Mouse (Mus musculus) neural tube, embryonic 14.5 days (tissue): ENCODE results near the gene Ppp1r12a. TPM values are rescaled to one million over a fixed set of nuclear protein-coding genes. Genes with fewer than 3 reads are reported as not detected.

ENCODE experiments used
- ATAC-seq: fragments of 200-750 bp; cut with Nextera tagmentation; 2 replicates; pipeline ENCODE4 v1.8.0; 2017; ENCODE audit warnings: low read depth, mild to moderate bottlenecking, moderate TSS enrichment, moderate library complexity
- H3K27ac ChIP-seq: fragments of 300-500 bp; sonication (generic); 2 replicates; pipeline ENCODE4 v1.5.1; 2014; ENCODE audit warnings: low read depth, mild to moderate bottlenecking, control low read depth, low read length, moderate library complexity, mixed read lengths
- H3K27me3 ChIP-seq: fragments of 300-500 bp; sonication (generic); 2 replicates; pipeline ENCODE4 v1.6.1; 2014; ENCODE audit warnings: low read length; ENCODE audit not compliant: control insufficient read depth, insufficient read depth
- H3K36me3 ChIP-seq: fragments of 300-500 bp; sonication (generic); 2 replicates; pipeline ENCODE4 v1.6.1; 2014; ENCODE audit warnings: low read length, mixed read lengths; ENCODE audit not compliant: control insufficient read depth, insufficient read depth
- H3K4me1 ChIP-seq: fragments of 300-500 bp; sonication (generic); 2 replicates; pipeline ENCODE4 v1.6.1; 2014; ENCODE audit warnings: low read length; ENCODE audit not compliant: control insufficient read depth, insufficient read depth
- H3K4me2 ChIP-seq: fragments of 300-500 bp; sonication (generic); 2 replicates; pipeline ENCODE4 v1.6.1; 2014; ENCODE audit warnings: mild to moderate bottlenecking, low read depth, low read length, control low read depth
- H3K4me3 ChIP-seq: fragments of 300-500 bp; sonication (generic); 2 replicates; pipeline ENCODE4 v1.5.1; 2014; ENCODE audit warnings: low read depth, low read length, control low read depth, mixed read lengths
- H3K9ac ChIP-seq: fragments of 300-500 bp; sonication (generic); replicated peaks from 2 replicates; pipeline ENCODE4 v1.6.1; 2014; ENCODE audit warnings: low read depth, mild to moderate bottlenecking, control low read depth, low read length, mixed read lengths
- H3K9me3 ChIP-seq: fragments of 300-500 bp; sonication (generic); 2 replicates; pipeline ENCODE4 v1.6.1; 2016; ENCODE audit warnings: low read length; ENCODE audit not compliant: control insufficient read depth
- WGBS: fragments of 180-500 bp; shearing (Covaris S2); extraction: QIAGEN DNeasy Blood & Tissue Kit; methylation state at CpG from one replicate; pipeline ENCODE4 v1.1.7; 2014; 5-methylcytosine and 5-hydroxymethylcytosine counted together
- polyA plus RNA-seq: library from polyadenylated mRNA; unstranded; fragments of >200 nt; fragmentation: Nextera tagmentation; extraction: Ambion mirVana; gene quantifications from 2 replicates; pipeline ENCODE4 v1.2.1, GENCODE M21; 2014

Gene Ppp1r12a
- polyA plus RNA-seq, 1 experiment from 2014 or later = 81.7 TPM

DNA sequence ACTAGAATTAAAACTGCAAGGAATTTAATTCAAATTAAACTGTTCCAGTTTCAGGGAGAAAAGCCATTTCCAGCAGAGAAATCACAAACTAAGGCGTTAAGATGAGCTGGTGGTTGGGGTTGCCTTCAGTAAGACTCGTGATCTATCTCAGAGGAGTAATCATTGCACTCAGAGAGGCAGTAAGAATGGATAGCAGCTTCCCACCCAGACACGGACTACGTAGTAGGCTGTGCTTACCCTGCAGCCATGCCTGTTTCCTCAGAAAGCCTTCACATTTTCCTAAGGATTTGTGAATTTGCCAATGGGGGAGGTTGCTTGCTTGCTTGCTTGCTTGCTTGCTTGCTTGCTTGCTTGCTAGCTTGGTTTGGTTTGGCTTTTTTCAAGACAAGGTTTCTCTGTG is 122.5 kb downstream of the Ppp1r12a start:
- no peak overlapping the region for H3K4me3 ChIP-seq
- no peak overlapping the region for H3K9ac ChIP-seq
- no peak for ATAC-seq
- H3K27me3 ChIP-seq = no peaks in the 10 kb centered on the region
- H3K4me2 ChIP-seq = no peak overlapping the region
- H3K36me3 ChIP-seq = peaks cover 7% of the 10 kb centered on the region; the same call in 1 of the 2 replicates
- H3K4me1 ChIP-seq = no peaks in the 10 kb centered on the region
- WGBS = 59% methylated on average over 4 of the region's 4 CpGs
- H3K27ac ChIP-seq = no peak overlapping the region
- no peaks in the 10 kb centered on the region for H3K9me3 ChIP-seq

- Histone ChIP-seq H3K27ac (no peak overlapping the region), H3K36me3 (peaks cover 5% of the 10 kb centered on the region; the same call in 1 of the 2 replicates), H3K4me1 (no peaks in the 10 kb centered on the region), H3K4me2 (no peak overlapping the region), H3K9ac (no peak overlapping the region), H3K4me3 (no peak overlapping the region), H3K9me3 (no peaks in the 10 kb centered on the region), H3K27me3 (no peaks in the 10 kb centered on the region)
- ATAC-seq = no peak
- WGBS = 88% methylated on average over 5 of the region's 5 CpGs
Observed at GRCm38 (mm10) chr10:108284977-108285376, 123.0 kb downstream of the Ppp1r12a start.

DNA sequence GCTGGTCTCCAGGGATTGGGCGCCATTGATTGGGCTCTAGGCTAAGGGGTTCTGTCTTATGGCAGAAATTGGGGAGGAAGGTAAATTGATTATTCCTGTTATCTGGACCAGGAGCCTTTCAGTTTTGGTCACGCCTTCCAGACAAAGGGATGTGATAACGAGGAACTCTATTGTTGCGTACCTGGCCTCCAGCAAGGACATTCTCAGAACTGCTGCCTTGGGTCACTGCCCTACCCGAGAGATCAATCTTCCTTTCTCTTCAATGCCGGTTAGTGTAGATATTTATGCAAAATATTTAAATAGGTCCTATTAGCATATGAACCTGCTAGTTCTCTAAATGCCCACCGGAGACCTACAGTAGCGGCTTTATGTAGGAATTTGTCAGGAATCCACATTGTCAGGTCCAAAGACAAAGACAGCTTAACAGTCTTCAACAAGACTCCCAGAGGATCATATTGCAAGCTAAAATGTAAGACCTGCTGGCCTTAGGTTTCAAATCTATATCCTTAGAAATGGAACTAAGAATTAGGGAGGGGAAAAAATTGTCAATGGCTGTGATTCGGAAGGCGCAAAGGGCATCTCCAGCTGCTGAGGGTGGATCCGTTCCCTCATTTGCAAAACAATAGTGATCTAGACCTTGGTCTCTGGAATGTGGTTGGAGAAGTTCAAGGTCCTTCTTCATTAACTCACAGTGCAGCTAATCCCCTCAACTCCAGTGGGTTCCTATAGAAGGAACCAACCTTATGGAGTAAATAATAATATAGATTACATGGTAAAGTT is 124.9 kb downstream of the Ppp1r12a start:
- no peak overlapping the region for H3K4me2 ChIP-seq
- H3K9ac ChIP-seq = no peak overlapping the region
- no peak for ATAC-seq
- H3K27me3 ChIP-seq = no peaks in the 10 kb centered on the region
- no peak overlapping the region for H3K4me3 ChIP-seq
- no peaks in the 10 kb centered on the region for H3K4me1 ChIP-seq
- H3K9me3 ChIP-seq = no peaks in the 10 kb centered on the region
- 68% methylated on average over 11 of the region's 11 CpGs for WGBS
- no peak overlapping the region for H3K27ac ChIP-seq
- no peaks in the 10 kb centered on the region for H3K36me3 ChIP-seq

- 78% methylated on average over 4 of the region's 4 CpGs for WGBS
Observed at GRCm38 (mm10) chr10:108287438-108287801, 125.4 kb downstream of the Ppp1r12a start.

DNA sequence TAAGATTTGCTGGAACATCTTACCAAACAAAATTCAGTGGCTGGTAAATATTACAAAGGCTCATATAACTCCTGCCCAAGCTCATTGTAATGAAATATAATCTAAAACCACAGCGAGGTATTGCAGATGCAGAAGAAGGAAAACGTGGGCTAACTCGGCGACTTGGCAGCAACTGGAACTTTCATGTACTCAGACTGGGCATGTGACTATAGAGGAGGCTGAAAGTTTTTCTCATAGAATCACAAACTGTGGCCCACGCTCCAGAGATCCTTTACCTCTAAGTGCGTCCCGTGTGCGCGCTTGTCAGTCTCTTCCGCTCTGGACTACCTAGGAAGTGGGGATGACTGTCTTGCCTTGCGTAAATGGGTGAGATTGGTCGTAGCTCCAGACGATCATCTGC is 128.1 kb downstream of the Ppp1r12a start:
- Histone ChIP-seq H3K4me3 (no peak overlapping the region), H3K27me3 (no peaks in the 10 kb centered on the region), H3K36me3 (no peaks in the 10 kb centered on the region), H3K27ac (no peak overlapping the region), H3K4me1 (no peaks in the 10 kb centered on the region), H3K9ac (no peak overlapping the region), H3K4me2 (no peak overlapping the region), H3K9me3 (no peaks in the 10 kb centered on the region)
- 97% methylated on average over 13 of the region's 13 CpGs for WGBS
- no peak for ATAC-seq

More at GRCm38 (mm10) chr10:108287438-108287801, 125.4 kb downstream of the Ppp1r12a start:
- Histone ChIP-seq H3K4me2 (no peak overlapping the region), H3K27me3 (no peaks in the 10 kb centered on the region), H3K4me3 (no peak overlapping the region), H3K9me3 (no peaks in the 10 kb centered on the region), H3K9ac (no peak overlapping the region), H3K36me3 (no peaks in the 10 kb centered on the region), H3K27ac (no peak overlapping the region), H3K4me1 (no peaks in the 10 kb centered on the region)
- no peak for ATAC-seq

DNA sequence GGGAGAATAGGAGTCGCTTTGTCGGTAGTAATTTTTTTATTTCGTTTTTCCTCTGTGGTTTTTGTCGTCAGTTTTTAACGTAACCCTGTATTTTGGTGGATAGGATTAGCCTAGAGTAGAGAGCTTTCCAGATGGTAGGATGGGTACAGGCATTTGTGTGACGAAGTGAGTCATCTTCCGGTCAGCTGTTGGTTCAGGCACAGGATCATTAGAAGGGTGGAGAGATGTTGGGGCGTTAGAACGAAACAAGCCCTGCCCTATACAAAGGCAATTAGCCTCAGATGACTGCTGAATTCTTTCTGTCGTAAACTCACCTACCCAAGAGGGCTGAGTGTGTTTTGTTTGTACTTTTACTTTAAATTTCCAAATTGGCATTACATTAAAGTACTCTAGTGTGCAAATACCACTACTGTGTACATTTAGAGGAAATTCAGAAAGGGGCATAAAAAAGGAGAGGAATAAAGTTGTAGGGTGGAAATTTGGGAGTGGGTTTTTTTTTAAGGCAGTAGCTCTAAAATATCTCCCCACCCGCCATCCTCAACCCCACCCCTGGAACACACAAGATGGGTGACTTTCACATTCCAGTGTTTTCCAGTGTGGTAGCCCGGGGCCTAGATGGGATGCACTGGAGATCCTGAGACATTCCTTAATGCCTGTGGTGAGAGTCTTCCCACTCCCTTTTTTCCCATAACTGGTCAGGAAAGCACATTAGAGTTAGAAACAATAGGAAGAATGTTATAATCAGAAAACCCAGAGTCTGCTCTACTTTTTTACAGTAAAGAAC is 129.9 kb downstream of the Ppp1r12a start:
- Histone ChIP-seq H3K27ac (no peak overlapping the region), H3K27me3 (no peaks in the 10 kb centered on the region), H3K9me3 (no peaks in the 10 kb centered on the region), H3K4me1 (no peaks in the 10 kb centered on the region), H3K9ac (no peak overlapping the region), H3K4me2 (no peak overlapping the region), H3K36me3 (no peaks in the 10 kb centered on the region), H3K4me3 (no peak overlapping the region)
- WGBS = 73% methylated on average over 12 of the region's 12 CpGs
- no peak for ATAC-seq

DNA sequence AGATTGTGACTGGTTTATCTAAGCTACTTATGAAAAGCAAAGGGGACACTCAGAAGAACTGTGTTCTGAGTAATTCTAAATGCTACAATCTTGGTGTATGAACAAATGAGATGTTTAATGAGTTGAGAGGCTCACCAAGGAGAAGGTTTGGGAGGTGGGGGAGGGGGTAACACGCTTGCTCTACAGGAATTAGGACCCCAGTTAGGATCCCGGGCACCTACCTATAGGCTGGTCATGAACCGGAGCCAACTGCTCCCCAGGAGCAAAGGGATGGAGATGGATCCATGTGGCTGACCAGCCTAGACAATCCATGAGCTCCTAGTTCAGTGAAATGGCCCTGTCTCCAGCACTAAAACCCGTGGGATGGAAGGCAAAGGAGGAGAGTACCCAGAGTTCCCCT is 130.7 kb downstream of the Ppp1r12a start:
- Histone ChIP-seq H3K4me1 (no peaks in the 10 kb centered on the region), H3K4me3 (no peak overlapping the region), H3K4me2 (no peak overlapping the region), H3K27ac (no peak overlapping the region), H3K36me3 (no peaks in the 10 kb centered on the region), H3K27me3 (no peaks in the 10 kb centered on the region), H3K9me3 (no peaks in the 10 kb centered on the region), H3K9ac (no peak overlapping the region)
- ATAC-seq = no peak
- 89% methylated on average over 4 of the region's 4 CpGs for WGBS

DNA sequence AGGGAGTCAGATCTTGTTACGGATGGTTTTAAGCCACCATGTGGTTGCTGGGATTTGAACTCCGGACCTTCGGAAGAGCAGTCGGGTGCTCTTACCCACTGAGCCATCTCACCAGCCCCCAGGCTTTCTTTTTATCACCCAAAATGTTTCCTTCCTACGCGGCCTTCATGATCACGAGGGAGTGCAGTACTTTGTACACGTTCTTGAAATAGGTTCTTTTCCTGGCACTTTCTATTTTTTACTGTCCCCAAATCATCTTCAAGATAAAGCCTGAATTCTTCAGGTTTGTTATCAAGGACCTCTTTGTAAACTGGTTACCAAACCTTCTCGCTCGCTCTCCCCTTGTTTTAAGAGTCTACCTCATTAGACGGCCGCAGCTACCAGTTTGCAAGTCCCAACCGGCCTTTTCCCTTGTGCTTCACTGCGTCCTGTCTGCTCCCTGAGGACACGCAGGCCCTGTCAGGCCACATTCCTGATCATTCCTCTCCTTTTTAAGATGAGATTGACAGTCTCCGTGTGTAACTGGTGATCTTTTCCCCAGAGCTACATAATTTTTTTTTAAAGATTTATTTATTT is 131.7 kb downstream of the Ppp1r12a start:
- no peaks in the 10 kb centered on the region for H3K9me3 ChIP-seq
- 91% methylated on average over 16 of the region's 16 CpGs for WGBS
- H3K36me3 ChIP-seq = no peaks in the 10 kb centered on the region
- H3K9ac ChIP-seq = no peak overlapping the region
- H3K4me3 ChIP-seq = no peak overlapping the region
- no peak overlapping the region for H3K4me2 ChIP-seq
- no peak for ATAC-seq
- H3K4me1 ChIP-seq = no peaks in the 10 kb centered on the region
- no peaks in the 10 kb centered on the region for H3K27me3 ChIP-seq
- no peak overlapping the region for H3K27ac ChIP-seq

DNA sequence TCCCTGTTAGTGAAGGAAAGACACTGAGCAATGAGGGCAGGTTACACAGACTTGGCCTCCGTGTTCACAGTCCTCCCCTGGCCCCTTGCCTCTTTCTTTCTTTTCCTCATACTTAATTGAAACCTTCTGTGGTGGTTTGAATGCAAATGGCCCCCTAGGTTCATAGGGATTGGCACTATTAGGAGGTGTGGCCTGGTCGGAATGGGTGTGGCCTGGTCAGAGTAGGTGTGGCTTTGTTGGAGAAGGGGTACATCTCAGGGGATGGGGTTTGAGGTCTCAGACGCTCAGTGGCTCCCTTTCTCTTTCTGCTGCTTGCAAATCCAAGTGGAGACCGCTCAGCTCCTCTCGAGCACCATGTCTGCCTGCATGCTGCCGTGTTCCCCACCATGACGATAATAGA is 132.8 kb downstream of the Ppp1r12a start:
- Histone ChIP-seq H3K27me3 (no peaks in the 10 kb centered on the region), H3K4me1 (no peaks in the 10 kb centered on the region), H3K9ac (no peak overlapping the region), H3K4me3 (no peak overlapping the region), H3K27ac (no peak overlapping the region), H3K4me2 (no peak overlapping the region), H3K9me3 (no peaks in the 10 kb centered on the region), H3K36me3 (no peaks in the 10 kb centered on the region)
- WGBS = 87% methylated on average over 7 of the region's 7 CpGs
- no peak for ATAC-seq
